Mouse (Mus musculus) frontal cortex, postnatal 10 days (tissue): ENCODE measurements at regions not wholly inside any gene's neighbourhood (a gene's known extent, or its start where the extent isn't known, plus 50 kb on each side); places are given as distances from the start of the nearest gene placed in this dataset.

Source experiments
- DNase-seq, 2 experiments: peaks; one replicate each; pipeline ENCODE4 v3.0.0; 2022; ENCODE audit warnings: low spot score in 2 of 2, mixed read lengths in 1 of 2

DNA sequence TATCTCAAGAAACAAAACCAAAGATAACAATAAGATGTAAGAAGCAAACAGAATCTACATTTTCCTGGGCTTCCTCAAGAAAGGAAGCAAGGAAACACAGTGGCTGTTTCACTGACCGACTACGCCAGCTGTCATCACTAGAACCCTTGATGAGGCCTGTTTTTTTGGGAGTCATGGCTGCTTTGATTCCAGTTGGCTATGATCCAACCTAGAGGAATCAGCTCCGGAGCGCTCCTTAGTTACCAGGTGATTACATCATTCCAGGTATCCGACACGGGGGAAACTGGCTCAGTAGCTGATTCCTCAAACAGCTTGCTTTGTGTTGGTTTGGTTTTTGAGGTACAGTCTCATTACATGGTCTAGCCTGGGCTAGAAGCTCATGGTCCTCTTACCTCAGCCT is 84.1 kb upstream of the Galnt15 start:
- DNase-seq, result no peak

DNA sequence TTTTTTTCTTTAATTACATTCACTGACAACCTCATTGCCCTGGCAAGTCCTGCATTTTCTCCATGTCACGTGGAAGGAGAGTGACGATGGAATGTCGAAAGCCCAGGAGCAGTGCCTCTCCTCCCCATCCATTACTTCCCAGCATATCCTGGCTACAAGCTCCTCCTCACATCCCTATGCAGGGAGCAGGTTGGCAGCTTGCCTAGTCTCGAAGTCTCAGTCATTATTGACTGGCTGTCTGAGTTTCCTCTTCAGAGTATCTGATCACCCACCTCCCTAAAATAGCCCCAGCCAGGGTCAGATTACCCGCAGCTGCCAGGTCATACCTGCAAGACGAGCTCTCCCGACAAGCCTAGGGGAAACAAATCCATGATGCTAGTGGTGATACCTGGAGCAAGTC is 83.7 kb upstream of the Galnt15 start:
- DNase-seq, result no peak

DNA sequence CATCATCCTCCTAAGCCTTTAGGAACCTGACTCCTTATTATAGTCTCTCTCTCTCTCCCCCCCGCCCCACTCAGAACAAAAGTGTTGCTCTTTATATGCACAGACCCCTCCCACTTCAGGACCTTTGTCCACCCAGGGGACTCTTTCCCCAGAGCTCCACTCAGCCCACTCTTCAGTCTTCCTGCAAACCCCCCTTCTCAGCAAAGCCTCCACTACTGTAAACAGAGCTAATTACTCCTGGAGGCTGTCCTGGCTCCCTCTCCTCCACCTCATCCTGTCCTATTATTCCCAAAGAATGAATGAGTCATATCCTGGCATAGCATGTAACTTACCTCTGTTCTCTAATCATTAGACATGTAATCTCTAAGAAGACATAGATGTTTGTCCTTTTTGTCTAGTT is 82.8 kb upstream of the Galnt15 start:
- DNase-seq, result no peak

DNA sequence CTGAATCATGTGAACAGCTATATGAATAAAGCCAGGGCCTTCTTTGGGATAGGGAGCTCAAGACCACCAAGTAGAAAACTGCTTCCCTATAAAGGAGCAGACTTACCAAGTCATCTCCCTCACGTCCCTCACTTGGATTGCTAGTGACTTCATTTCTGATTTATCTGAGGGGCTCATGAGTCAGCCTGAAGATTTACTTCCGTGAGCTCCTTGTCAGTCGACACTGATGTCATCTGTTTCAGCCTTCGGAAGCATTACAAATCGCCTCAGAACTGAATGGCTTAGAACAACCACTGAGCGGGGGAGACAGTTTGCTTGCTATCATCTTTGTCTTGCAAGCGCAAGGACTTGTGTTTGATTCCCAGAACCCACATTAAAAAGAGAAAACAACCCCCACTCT is 81.5 kb upstream of the Galnt15 start:
- no peak for DNase-seq

DNA sequence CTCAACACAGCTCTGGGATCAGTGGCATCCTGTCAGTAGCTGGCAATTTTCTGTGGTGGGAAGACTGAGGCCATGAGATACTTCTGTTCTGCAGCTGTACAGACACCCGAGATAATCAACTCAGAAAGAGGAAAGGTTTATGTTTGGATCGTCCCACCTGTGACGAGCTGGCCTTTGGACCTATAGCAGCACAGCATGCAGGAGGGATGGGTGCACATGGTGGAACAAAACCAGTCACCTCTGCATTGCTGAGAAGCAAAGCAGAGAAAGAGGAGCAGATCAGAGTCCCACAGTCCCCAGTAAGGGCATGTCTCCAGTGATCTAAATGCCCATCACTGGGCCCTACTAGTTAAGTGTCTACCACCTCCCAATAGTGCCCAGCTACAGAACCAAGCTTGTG is 76.9 kb upstream of the Galnt15 start:
- no peak for DNase-seq

DNA sequence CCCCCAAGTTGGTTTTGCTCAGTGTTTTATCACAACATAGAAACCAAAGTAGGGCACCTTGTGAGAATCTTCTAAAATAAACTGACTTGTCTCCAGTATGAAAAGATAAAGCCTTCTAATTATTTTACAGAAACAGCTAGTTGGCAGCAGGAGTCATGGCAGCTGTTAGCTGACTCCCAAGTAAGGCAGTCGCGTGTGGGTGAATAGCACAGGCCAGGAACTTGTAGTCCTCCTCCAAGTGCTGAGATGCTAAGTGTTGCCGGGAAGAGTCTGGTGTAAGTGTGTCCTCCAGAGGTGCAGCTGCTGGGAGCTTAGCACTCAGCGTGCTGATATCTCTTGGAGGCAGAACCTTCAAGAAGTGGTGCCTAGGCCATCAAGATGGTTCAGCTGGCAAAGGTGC is 75.0 kb upstream of the Galnt15 start:
- DNase-seq, result no peak

DNA sequence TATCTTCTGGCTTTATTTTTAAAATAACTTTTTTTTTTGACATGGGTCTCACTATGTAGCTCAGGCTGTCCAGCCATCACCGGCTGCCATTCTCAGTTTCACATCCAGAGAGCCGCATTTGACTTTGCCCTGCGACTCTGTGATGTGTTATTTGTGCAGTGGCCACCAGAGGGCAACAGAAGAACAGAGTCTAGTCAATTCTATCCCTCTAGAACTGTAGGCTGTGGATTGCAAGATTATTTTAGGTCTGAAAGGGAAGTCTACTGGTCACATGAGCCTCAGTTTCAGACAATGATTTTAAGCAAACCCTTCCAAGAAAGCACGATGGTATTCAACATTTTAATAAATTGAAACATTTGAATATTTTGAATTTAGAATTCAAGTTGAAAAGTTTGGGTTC is 73.8 kb upstream of the Galnt15 start:
- peak; percentile 40 to 83 for DNase-seq

DNA sequence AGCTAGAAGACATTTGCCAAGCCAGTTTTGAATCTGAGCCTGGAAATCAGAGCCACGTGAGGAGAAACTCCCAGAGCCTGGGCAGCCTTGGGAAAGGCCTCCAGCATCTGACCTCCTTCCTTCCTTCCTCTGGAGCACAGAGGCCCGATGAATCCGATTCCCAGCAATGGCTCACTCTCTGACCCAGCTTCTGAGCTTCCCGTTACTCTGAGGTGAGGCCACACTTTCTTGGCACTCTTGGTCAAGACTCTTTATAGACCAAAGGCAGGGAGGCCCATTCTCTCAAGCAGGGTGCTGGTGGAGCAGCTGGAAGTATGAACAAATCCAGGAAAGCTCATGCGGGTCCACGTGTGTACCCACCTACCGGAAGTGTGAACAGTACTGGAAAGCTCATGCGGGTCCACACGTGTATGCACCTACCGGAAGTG is 71.6 kb upstream of the Galnt15 start:
- DNase-seq, result no peak

DNA sequence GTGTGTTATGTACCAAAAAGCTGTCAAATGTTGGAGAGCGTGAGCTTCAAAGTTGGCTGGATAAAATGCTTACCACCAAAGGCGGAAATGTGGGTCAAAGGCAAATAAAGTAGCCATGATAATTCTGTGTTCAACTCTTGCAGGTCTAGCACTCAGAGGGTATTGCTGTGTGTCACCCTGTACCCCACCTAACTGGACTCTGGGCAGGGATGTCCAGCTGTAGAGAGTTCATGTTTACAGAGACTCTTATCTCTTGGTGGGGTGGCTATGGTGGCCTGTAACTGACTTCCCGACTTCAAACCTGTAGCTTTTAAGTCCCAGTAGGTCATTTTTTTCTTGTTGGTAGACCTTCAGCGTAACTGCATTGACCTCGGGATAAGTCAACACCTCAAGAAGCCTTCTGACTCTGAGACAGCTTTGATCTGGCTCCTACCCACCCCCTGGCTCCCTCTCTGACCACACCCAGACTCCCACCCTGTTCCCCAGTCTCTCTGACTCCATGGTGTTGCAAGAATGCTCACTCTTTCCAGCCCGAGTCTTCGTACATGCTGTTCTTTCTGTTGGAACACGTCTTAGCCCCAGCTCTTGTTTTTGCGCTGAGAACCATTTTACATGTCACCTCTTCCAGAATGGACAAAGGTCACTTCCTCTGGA is 68.5 kb upstream of the Galnt15 start:
- DNase-seq, result no peak

DNA sequence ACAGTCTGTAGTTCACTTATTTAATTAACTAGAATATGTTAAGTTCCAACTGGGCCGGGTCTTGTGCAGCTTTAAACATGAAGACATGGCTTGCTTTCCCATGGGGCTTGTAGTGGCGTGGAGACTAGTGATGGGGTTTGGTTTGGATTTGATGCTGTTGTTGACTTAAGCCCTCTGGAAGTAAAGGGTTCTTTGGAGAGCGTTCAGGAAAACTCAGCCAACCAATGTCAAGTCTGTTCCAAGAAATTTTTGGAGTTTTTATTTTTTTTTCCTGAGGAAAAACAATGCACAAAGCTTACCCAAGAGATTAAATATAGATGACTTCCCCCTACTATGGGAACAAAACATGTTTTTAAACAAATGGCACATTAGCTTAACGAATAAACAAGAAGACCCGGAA is 67.3 kb upstream of the Galnt15 start:
- no peak for DNase-seq

DNA sequence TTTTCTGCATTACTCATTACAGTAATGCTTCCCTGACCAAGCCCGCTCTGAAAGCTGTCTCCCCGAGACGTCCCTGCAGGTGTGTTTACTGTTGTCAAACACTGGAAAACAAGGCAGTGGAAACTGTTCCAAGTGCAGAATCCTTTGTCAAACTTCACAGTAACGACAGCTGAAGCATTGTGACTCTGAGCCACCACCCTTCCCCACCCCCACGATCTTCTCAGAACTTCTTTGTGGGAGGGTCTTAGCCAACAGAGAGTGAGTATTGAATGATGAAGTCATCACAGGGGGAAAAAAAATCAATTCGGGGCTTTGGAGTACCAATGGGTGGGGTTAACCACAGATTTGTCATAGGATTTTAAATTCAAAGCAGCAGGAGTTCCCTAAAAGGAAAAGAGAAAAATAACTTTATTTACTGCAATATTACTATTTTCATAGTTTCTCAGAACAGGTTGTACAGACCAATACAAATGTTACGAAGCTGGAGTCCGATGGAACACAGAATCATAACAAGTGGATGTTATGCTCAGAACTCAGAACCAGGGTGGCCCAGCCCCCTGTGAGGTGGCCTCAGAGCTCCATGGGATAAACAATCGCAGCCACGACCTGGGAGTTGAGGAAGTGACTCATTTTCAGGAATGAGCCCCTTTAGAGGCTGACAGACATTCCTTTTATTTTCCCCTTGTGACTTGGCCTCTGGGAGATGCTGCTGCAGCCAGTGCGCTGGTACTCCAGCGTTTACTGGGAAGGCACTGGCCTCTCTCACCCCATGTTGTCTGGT is 65.5 kb upstream of the Galnt15 start:
- DNase-seq, result no peak

DNA sequence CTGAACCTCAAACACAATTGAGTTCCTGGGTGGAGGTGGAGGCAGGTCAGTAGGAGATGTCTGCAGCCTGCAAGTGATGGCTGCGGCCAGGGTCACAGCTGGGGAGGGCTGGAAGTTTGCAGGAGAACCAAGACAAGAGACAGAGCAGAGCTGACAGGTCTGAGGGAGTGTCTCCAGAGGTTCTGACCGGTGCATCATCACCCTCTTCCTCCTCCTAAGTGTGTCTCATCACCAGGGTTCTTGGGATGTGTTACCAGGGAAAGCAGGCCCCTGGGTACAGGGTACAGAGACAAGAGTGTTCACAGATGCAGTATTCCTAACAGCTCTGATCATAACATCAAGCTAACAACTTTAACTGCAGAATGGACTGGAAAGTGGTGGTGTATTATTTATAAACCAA is 64.7 kb upstream of the Galnt15 start:
- no peak for DNase-seq

DNA sequence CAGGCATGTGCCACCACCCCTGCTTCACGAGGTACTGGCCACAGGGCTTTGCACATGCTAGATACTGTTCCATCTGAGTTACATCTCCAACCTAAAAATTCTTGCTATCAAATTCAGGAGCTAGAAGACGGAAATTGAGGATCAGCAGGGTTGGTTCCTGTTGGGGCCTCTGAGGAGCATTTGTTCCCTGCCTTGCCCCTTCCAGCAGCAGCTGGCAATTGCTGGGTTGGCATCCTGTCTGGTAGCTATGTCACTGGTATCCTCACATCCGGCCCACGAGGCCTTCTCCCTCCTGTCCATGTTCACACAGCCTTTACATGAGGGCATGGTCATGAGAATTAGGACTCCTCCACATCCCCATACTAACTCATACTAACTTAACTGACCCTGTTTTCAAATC is 64.0 kb upstream of the Galnt15 start:
- no peak for DNase-seq

DNA sequence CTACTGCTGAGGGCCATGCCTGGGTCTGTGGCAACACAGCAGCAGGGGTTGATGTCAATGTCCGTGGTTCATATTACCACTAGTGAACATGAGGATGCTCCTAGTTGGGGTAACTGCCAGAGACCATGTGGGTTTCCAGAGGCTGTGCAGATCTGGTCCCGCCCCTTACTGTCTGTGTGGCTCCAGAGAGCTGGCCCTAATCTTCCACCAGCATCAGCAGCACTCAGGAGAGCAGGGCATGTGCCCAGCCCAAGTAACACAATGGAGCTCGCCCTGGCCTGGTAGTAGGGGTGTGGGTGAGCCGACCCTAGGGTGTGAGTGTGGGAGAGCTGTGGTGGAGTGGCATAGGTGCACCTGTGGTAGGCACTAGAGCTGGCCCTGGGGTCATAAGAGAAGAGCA is 59.3 kb upstream of the Galnt15 start:
- DNase-seq, result no peak

DNA sequence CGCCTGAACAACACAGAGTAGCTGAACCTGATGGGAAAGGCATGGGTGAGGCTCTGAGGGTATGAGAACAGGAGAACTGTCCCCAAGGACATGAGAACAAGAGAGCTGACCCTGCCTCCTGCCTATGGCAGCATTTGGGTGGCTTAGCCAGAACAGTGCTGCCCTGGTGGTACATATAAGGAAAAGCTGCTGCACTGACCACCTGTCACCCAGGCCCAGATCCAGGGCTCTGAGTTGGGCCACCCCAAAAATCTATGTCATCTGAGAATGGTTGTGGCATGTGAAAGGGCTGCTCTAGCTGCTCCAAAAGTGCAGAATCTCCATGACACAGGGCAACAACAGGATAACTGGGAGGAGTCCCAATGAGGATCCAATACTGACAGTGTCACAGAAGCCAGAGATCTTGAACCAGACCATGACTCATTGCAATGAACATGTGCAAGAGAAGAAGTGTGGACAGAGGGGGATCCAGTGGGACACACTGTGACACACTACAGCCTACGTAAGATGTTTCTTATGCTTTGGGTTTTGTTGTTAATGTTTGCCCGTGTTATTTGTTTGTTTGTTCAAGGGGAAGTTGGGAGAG is 58.5 kb upstream of the Galnt15 start:
- no peak for DNase-seq

DNA sequence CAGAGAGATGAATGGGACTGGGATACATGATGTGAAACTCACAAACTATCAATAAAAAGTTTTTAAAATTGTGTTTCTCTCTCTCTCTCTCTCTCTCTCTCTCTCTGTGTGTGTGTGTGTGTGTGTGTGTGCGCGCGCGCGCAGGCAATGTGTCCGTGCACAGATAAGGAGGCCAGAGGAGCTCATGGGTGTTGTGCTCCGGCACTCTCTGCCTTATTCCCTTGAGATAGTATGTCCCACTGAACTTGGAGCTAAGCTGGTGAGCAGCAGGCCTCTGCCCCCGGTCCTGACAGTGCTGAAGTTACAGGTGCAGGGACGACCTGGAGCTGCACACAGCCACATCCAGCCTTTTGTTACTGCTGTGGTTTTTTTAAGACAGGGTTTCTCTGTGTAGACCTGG is 57.9 kb upstream of the Galnt15 start:
- no peak for DNase-seq

DNA sequence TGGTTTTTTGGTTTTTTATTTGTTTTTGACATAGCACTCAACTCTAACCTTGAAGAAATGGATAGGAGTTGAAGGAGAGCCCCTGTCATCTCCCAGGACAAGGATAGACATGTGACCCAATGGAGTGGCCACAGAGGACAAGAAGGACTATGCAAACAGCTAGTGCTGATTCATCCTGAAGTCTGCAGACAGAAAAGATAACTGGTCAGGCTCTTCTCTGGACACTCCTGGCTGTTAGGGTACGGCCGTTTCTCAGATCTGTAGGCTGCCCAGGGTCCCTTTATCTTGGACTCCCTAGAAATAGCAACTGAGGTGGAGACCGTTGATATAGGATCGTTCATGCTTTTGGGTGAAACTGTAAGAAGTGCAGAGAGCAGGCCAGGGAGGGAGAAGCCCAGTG is 55.1 kb upstream of the Galnt15 start:
- no peak for DNase-seq

DNA sequence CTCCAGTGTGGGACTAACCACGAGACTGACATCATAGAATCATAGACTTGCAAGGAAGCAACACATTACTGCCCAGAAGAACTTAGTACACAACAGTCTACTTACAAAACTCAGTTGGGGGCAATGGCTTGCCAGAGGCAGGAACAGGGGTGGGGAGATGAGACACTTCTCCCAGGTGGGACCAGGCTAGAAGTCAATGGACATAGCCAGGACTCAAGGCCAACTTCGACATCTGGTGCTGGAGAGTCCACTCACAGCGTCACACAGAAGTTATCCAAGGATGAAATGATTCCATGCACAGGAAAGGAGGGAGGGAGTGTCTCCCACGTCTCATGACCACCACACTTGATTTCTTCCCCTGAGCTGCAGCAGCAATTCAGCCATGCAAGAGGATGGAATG is 50.6 kb upstream of the Galnt15 start:
- DNase-seq, result no peak

DNA sequence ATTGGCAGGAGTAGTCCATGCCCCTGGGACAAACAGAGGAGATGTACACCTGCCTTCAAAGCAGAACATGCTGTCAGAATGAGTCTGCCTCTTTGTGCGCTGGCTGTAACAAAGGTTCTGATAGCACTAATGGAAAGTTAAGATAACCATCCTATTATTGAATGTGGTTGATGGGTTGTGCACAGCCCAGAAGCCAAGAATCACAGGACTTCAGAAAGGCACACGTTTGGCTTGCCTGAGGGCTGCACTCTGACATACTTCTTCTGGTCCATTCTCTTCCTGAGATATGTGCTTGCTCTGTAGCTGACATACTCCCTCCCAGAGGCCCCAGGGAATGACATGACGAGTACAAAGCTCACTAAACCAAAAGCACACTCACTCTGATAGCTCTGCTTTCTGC is 50.1 kb upstream of the Galnt15 start:
- no peak for DNase-seq
